ENCODE assay signal across 8 mouse cellular contexts in the genomic region with DNA sequence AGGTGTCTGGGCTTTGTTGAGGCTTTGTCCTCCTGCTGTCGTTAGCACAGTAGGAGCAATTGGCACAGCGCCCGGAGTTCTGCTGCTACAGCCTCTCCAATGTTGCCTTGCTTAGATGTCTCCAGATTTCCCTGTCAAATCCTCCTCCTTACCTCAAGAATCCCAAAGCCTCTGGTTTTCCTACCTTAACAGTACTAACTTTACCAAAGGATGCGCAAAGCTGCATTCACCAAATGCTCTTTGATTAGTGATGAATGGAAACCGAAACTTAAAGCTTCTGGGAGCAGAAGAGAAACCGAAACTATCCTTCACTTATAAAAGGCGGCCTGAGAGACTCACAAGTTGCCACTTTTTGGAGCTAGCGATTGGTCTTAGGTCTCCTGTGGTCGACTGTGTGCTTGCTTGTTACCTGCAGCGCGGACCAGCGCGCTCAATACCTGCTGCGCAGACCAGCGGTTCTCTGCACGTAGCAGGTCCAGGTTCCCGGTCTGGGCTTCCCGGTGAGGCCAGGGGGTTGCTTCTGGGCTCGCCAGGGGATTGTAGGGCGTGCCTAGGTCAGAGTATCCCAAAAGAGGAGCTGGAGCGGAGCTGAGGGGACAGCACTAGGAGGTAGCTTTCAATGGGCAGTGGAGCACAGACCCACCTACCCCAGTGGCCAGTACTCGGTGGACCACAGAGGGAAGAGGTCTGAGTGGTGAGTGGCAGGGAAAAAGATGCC. TPM values are rescaled to one million over a fixed set of nuclear protein-coding genes. Genes with fewer than 3 reads are reported as not detected.
DNase-seq lines count a peak whose midpoint lies in the region; ATAC-seq and TF ChIP-seq lines count a peak whose summit lies in the region.

A gene (plus strand): TSS at position 311 of the 718 bp plus-strand sequence.

- WGBS in heart, embryonic 15.5 days = 6% methylated on average over 22 of the region's 22 CpGs
- WGBS in liver, embryonic 12.5 days (ENCODE audit: insufficient replicate concordance) = 6% methylated on average over 22 of the region's 22 CpGs
- 6% methylated on average over 22 of the region's 22 CpGs for WGBS in stomach, embryonic 15.5 days

- peak; percentile 69 for ATAC-seq in heart, embryonic 15.5 days (replicated peaks; ENCODE audit: insufficient number of reproducible peaks, insufficient read depth, low FRiP score, low read depth)
- no peak for ATAC-seq in liver, embryonic 12.5 days
- peak; percentile 55; the same call in 1 of the 2 replicates for ATAC-seq in stomach, embryonic 15.5 days (ENCODE audit: insufficient read depth, low FRiP score, low read depth)

- peaks cover 26% of the 10 kb centered on the region for H3K4me1 ChIP-seq in heart, embryonic 15.5 days (replicated peaks)
- H3K4me1 ChIP-seq in liver, embryonic 12.5 days = no peaks in the 10 kb centered on the region
- H3K4me1 ChIP-seq in stomach, embryonic 15.5 days = no peaks in the 10 kb centered on the region

- peak within 1 kb of the TSS; percentile 88 for H3K27ac ChIP-seq in heart, embryonic 15.5 days
- H3K27ac ChIP-seq in liver, embryonic 12.5 days = no peak within 1 kb of the TSS
- no peak within 1 kb of the TSS for H3K27ac ChIP-seq in stomach, embryonic 15.5 days

- no peak for TF ChIP-seq CTCF in brain, embryonic 14.5 days (IDR thresholded peaks at IDR 0.05; ENCODE audit: borderline replicate concordance, extremely low read depth, insufficient read depth, insufficient read length)

- H3K9ac ChIP-seq in heart, embryonic 15.5 days = peak within 1 kb of the TSS; percentile 74
- peak within 1 kb of the TSS; percentile 46 for H3K9ac ChIP-seq in liver, embryonic 12.5 days
- peak within 1 kb of the TSS; percentile 11; the same call in 1 of the 2 replicates for H3K9ac ChIP-seq in stomach, embryonic 15.5 days

- no peaks in the 10 kb centered on the region for H3K27me3 ChIP-seq in heart, embryonic 15.5 days
- H3K27me3 ChIP-seq in liver, embryonic 12.5 days (replicated peaks) = no peaks in the 10 kb centered on the region
- no peaks in the 10 kb centered on the region for H3K27me3 ChIP-seq in stomach, embryonic 15.5 days (replicated peaks)

- no peaks in the 10 kb centered on the region for H3K36me3 ChIP-seq in heart, embryonic 15.5 days
- no peaks in the 10 kb centered on the region for H3K36me3 ChIP-seq in liver, embryonic 12.5 days
- no peaks in the 10 kb centered on the region for H3K36me3 ChIP-seq in stomach, embryonic 15.5 days

- no peaks in the 10 kb centered on the region for H3K9me3 ChIP-seq in heart, embryonic 15.5 days (replicated peaks)
- H3K9me3 ChIP-seq in liver, embryonic 12.5 days (replicated peaks) = no peaks in the 10 kb centered on the region
- H3K9me3 ChIP-seq in stomach, embryonic 15.5 days = no peaks in the 10 kb centered on the region

- H3K4me3 ChIP-seq in heart, embryonic 15.5 days = peak within 1 kb of the TSS; percentile 69
- H3K4me3 ChIP-seq in liver, embryonic 12.5 days = peak within 1 kb of the TSS; percentile 61
- peak within 1 kb of the TSS; percentile 49 for H3K4me3 ChIP-seq in stomach, embryonic 15.5 days (replicated peaks)

- TF ChIP-seq POLR2A in brain, embryonic 14.5 days (IDR thresholded peaks at IDR 0.05; ENCODE audit: borderline replicate concordance, extremely low read depth, insufficient read depth, insufficient read length, poor library complexity, severe bottlenecking) = no peak

- peak within 1 kb of the TSS; percentile 86 for H3K4me2 ChIP-seq in heart, embryonic 15.5 days
- H3K4me2 ChIP-seq in liver, embryonic 12.5 days = peak within 1 kb of the TSS; percentile 68
- peak within 1 kb of the TSS; percentile 73 for H3K4me2 ChIP-seq in stomach, embryonic 15.5 days

- peak; percentile 81 for DNase-seq in CD4-positive, CD25-positive, alpha-beta regulatory T cell, adult 2 months (ENCODE audit: low read depth, low spot score)
- peak; percentile 82 for DNase-seq in brain, embryonic 14.5 days (ENCODE audit: low read depth)
- DNase-seq in fibroblast of lung, adult 2 months (ENCODE audit: low read depth) = peak; percentile 14
- peak; percentile 73 for DNase-seq in kidney, postnatal 14 days
- peak; percentile 30 to 42 for DNase-seq in natural killer cell, adult 2 months (ENCODE audit: low spot score in 2 of 2)

RNA-seq across cellular contexts. Expression of the gene that starts here (rescaled TPM):
- polyA plus RNA-seq in brain, embryonic 14.5 days (2012; rRNA removed) = 0.08 and 0.11 TPM in 2 replicates
- polyA plus RNA-seq in heart, embryonic 15.5 days (2015; fragmentation: Nextera tagmentation; extraction: Ambion mirVana) = 2.1 and 2.7 TPM in 2 replicates
- 0.30 and 0.37 TPM in 2 replicates for polyA plus RNA-seq in liver, embryonic 12.5 days (2016; fragmentation: Nextera tagmentation; extraction: Ambion mirVana)
- 1.2 and 1.6 TPM in 2 replicates for polyA plus RNA-seq in stomach, embryonic 15.5 days (2015; fragmentation: Nextera tagmentation; extraction: Ambion mirVana)

Comparison
In these comparisons a context has a peak if more than half of its experiments do, and no peak if none do; other contexts are left out.
1. Peak in DNase-seq in brain, embryonic 14.5 days; RNA of the gene not detected or under 1 TPM.
2. DNase-seq: peak in every context shown above with its lines; median percentile 82 in brain, embryonic 14.5 days; 81 in CD4-positive, CD25-positive, alpha-beta regulatory T cell, adult 2 months; 73 in kidney, postnatal 14 days; 36 in natural killer cell, adult 2 months; 14 in fibroblast of lung, adult 2 months.
3. H3K9ac ChIP-seq: peak in every context shown above with its lines; median percentile 74 in heart, embryonic 15.5 days; 46 in liver, embryonic 12.5 days; 11 in stomach, embryonic 15.5 days.